Mouse (Mus musculus) erythroblast, embryonic 14.5 days (primary cell): ENCODE measurements around the gene Gm44805. TPM values are rescaled to one million over a fixed set of nuclear protein-coding genes. Genes with fewer than 3 reads are reported as not detected.
A peak's percentile ranks its signal among the peaks of the same experiment; 100 is the strongest.

Experiments
- H3K27me3 ChIP-seq: 2 replicates; pipeline ENCODE4 v1.6.1; 2012; ENCODE audit warnings: inconsistent platforms; ENCODE audit not compliant: control insufficient read depth
- H3K36me3 ChIP-seq: 2 replicates; pipeline ENCODE4 v1.6.1; 2012; ENCODE audit warnings: mild to moderate bottlenecking, inconsistent platforms; ENCODE audit not compliant: control insufficient read depth
- H3K4me1 ChIP-seq: 2 replicates; pipeline ENCODE4 v1.6.1; 2012; ENCODE audit warnings: inconsistent platforms; ENCODE audit not compliant: control insufficient read depth
- H3K4me3 ChIP-seq: replicated peaks from 2 replicates; pipeline ENCODE3; 2012; ENCODE audit warnings: moderate library complexity, mild to moderate bottlenecking, inconsistent platforms
- H3K9me3 ChIP-seq: 2 replicates; pipeline ENCODE4 v1.6.1; 2012; ENCODE audit warnings: low read length, inconsistent platforms, mixed read lengths; ENCODE audit not compliant: control insufficient read depth
- GATA1 ChIP-seq: IDR thresholded peaks from 2 replicates; pipeline ENCODE4 v1.6.1; 2012; ENCODE audit warnings: low read length, inconsistent platforms, mixed read lengths
- TAL1 ChIP-seq: IDR thresholded peaks from 3 replicates; pipeline ENCODE4 v1.6.1; 2012; ENCODE audit warnings: low read length, inconsistent platforms, mixed read lengths
- polyA plus RNA-seq: library from polyadenylated mRNA; stranded (reverse); fragments of >175 nt; gene quantifications from 2 replicates; pipeline ENCODE4 v1.2.3, GENCODE M21; 2012

Gene Gm44805
- polyA plus RNA-seq = not detected in 2 replicates

- TF ChIP-seq TAL1 (no peak), GATA1 (no peak)
- Histone ChIP-seq H3K4me3 (peak within 1 kb of the TSS; percentile 3), H3K9me3 (no peaks in the 10 kb centered on the region), H3K36me3 (no peaks in the 10 kb centered on the region; the same call in 1 of the 2 replicates), H3K4me1 (peaks cover 5% of the 10 kb centered on the region; the same call in 1 of the 2 replicates), H3K27me3 (no peaks in the 10 kb centered on the region)
Measured at GRCm38 (mm10) chr7:19681202-19681694, at the start of gene Gm44805, which contains the start of gene Apoc4. TSS of gene Gm44805 (minus strand) at chr7:19681423. TSS of gene Apoc4 (minus strand) at chr7:19681479.

GRCm38 (mm10) chr7:19726541-19726940 is 45.3 kb upstream of the Gm44805 start:
- TF ChIP-seq TAL1 = no peak
- TF ChIP-seq GATA1 = no peak
- H3K9me3 ChIP-seq = no peaks in the 10 kb centered on the region
- peaks cover 10% of the 10 kb centered on the region for H3K4me1 ChIP-seq
- peaks cover 16% of the 10 kb centered on the region; the same call in 1 of the 2 replicates for H3K36me3 ChIP-seq
- no peak overlapping the region for H3K4me3 ChIP-seq
- no peaks in the 10 kb centered on the region for H3K27me3 ChIP-seq

GRCm38 (mm10) chr7:19724167-19724566 is 42.9 kb upstream of the Gm44805 start:
- no peaks in the 10 kb centered on the region; the same call in 1 of the 2 replicates for H3K9me3 ChIP-seq
- H3K27me3 ChIP-seq = no peaks in the 10 kb centered on the region
- peaks cover 9% of the 10 kb centered on the region; the same call in 1 of the 2 replicates for H3K36me3 ChIP-seq
- H3K4me1 ChIP-seq = peaks cover 11% of the 10 kb centered on the region
- TF ChIP-seq TAL1 (no peak), GATA1 (no peak)
- H3K4me3 ChIP-seq = no peak overlapping the region

- H3K9me3 ChIP-seq = no peaks in the 10 kb centered on the region; the same call in 1 of the 2 replicates
- no peak overlapping the region for H3K4me3 ChIP-seq
- H3K36me3 ChIP-seq = peaks cover 5% of the 10 kb centered on the region; the same call in 1 of the 2 replicates
- peaks cover 17% of the 10 kb centered on the region for H3K4me1 ChIP-seq
- TF ChIP-seq GATA1 = no peak
- TF ChIP-seq TAL1 = no peak
- no peaks in the 10 kb centered on the region for H3K27me3 ChIP-seq
Measured at GRCm38 (mm10) chr7:19722754-19723195, 41.6 kb upstream of the Gm44805 start.

- Histone ChIP-seq H3K4me1 (peaks cover 43% of the 10 kb centered on the region), H3K4me3 (no peak overlapping the region), H3K36me3 (peaks cover under 1% of the 10 kb centered on the region; the same call in 1 of the 2 replicates), H3K9me3 (no peaks in the 10 kb centered on the region; the same call in 1 of the 2 replicates), H3K27me3 (no peaks in the 10 kb centered on the region)
- TF ChIP-seq TAL1 (no peak), GATA1 (no peak)
Measured at GRCm38 (mm10) chr7:19719200-19719599, 38.0 kb upstream of the Gm44805 start.

GRCm38 (mm10) chr7:19718297-19718952 is 37.2 kb upstream of the Gm44805 start:
- peaks cover 51% of the 10 kb centered on the region for H3K4me1 ChIP-seq
- TF ChIP-seq TAL1 (no peak), GATA1 (no peak)
- H3K9me3 ChIP-seq = no peaks in the 10 kb centered on the region; the same call in 1 of the 2 replicates
- H3K27me3 ChIP-seq = no peaks in the 10 kb centered on the region
- peaks cover 7% of the 10 kb centered on the region for H3K36me3 ChIP-seq
- no peak overlapping the region for H3K4me3 ChIP-seq

DNA sequence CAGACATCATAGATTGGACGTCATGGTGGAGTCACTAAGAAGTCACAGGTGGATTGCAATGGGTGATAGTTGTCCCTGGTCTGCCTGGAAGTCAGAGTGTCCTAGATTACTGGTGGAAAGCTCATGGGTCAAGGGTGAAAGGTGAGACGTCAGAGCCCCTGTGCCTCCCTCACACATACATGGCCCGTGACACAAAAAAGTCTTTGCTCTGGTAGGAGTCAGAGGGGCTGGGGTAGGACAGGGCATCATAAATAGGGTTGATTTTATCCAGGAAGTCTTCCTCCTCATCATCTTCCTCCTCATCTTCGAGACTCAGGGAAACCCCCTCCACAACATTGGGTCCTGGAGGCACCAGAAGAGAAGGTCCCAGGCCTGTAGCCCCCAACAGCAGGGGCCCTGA is 36.1 kb upstream of the Gm44805 start:
- no peaks in the 10 kb centered on the region for H3K27me3 ChIP-seq
- H3K36me3 ChIP-seq = peaks cover 18% of the 10 kb centered on the region
- peaks cover 50% of the 10 kb centered on the region for H3K4me1 ChIP-seq
- no peak for TF ChIP-seq TAL1
- TF ChIP-seq GATA1 = no peak
- no peaks in the 10 kb centered on the region; the same call in 1 of the 2 replicates for H3K9me3 ChIP-seq
- H3K4me3 ChIP-seq = no peak overlapping the region

DNA sequence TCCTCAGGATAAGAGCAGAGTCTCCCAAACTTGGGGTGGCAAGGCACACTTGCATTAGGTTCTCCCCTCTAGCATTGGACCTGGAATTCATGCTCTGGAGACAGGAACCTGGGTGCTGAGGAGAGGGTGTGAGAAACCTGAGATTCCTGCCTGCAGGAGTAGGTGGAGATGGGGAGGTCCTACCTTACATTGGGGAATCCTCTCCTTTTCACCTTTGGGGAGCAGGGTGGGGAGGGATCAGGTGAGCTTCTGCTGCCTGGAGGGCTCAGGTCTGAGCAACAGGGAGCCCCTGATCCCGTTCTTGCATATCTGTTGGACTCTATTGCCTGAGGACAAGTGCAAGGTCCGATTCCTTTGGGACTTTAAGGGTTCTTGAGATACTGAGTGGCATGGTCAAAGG is 35.6 kb upstream of the Gm44805 start:
- Histone ChIP-seq H3K27me3 (no peaks in the 10 kb centered on the region), H3K36me3 (peaks cover 23% of the 10 kb centered on the region), H3K4me3 (peak overlapping the region; percentile 97), H3K4me1 (peaks cover 50% of the 10 kb centered on the region), H3K9me3 (no peaks in the 10 kb centered on the region; the same call in 1 of the 2 replicates)
- no peak for TF ChIP-seq GATA1
- TF ChIP-seq TAL1 = no peak

- Histone ChIP-seq H3K9me3 (no peaks in the 10 kb centered on the region; the same call in 1 of the 2 replicates), H3K4me1 (peaks cover 50% of the 10 kb centered on the region), H3K4me3 (peak overlapping the region; percentile 97), H3K27me3 (no peaks in the 10 kb centered on the region), H3K36me3 (peaks cover 30% of the 10 kb centered on the region)
- no peak for TF ChIP-seq TAL1
- no peak for TF ChIP-seq GATA1
Measured at GRCm38 (mm10) chr7:19716055-19716682, 34.9 kb upstream of the Gm44805 start.
